Mouse (Mus musculus) liver, embryonic 14.5 days (tissue): ENCODE results near the gene Msi2. TPM values are rescaled to one million over a fixed set of nuclear protein-coding genes. Genes with fewer than 3 reads are reported as not detected.

Experiments
- ATAC-seq: fragments of 200-750 bp; cut with Nextera tagmentation; 2 replicates; pipeline ENCODE4 v1.8.0; 2017; ENCODE audit warnings: moderate number of reproducible peaks, mild to moderate bottlenecking, moderate library complexity; ENCODE audit not compliant: insufficient read depth
- DNase-seq, 3 experiments: peaks; one replicate each; pipeline ENCODE4 v3.0.0-alpha.2; 2012 to 2013; ENCODE audit warnings: low read depth in 3 of 3, low spot score in 3 of 3
- H3K27ac ChIP-seq: fragments of 300-500 bp; sonication (generic); 2 replicates; pipeline ENCODE4 v1.5.1; 2014; ENCODE audit warnings: moderate library complexity, mild to moderate bottlenecking, control low read depth, inconsistent platforms
- H3K27me3 ChIP-seq: fragments of 300-500 bp; sonication (generic); 2 replicates; pipeline ENCODE4 v1.6.1; 2014; ENCODE audit warnings: mild to moderate bottlenecking, low read length, moderate library complexity; ENCODE audit not compliant: control insufficient read depth, insufficient read depth
- H3K36me3 ChIP-seq: fragments of 300-500 bp; sonication (generic); replicated peaks from 2 replicates; pipeline ENCODE4 v1.6.1; 2014; ENCODE audit warnings: low read depth; ENCODE audit not compliant: control insufficient read depth, insufficient read depth
- H3K4me1 ChIP-seq, 2 experiments: fragments of 200-500 bp in 1 of 2; fragments of 300-500 bp in 1 of 2; sonication (generic) in 1 of 2; replicated peaks; 2 replicates each; pipeline ENCODE4 v1.6.1; 2012 to 2014; ENCODE audit warnings: antibody characterized with exemption in 1 of 2, inconsistent platforms in 1 of 2, low read length in 1 of 2; ENCODE audit not compliant: control insufficient read depth in 2 of 2, insufficient read depth in 2 of 2
- H3K4me2 ChIP-seq: fragments of 300-500 bp; sonication (generic); 2 replicates; pipeline ENCODE4 v1.6.1; 2014; ENCODE audit warnings: low read depth, mild to moderate bottlenecking, control low read depth, moderate library complexity
- H3K4me3 ChIP-seq, 2 experiments: fragments of 200-500 bp in 1 of 2; fragments of 300-500 bp in 1 of 2; sonication (generic) in 1 of 2; 2 replicates each; pipeline ENCODE4 v1.5.1; 2012 to 2014; ENCODE audit warnings: low read depth in 2 of 2, low read length in 2 of 2, mild to moderate bottlenecking in 2 of 2, control low read depth in 1 of 2, inconsistent platforms in 1 of 2, moderate library complexity in 1 of 2; ENCODE audit not compliant: insufficient read depth in 1 of 2
- H3K9ac ChIP-seq: fragments of 300-500 bp; sonication (generic); replicated peaks from 2 replicates; pipeline ENCODE4 v1.6.1; 2014; ENCODE audit warnings: mild to moderate bottlenecking, control low read depth, moderate library complexity
- H3K9me3 ChIP-seq: fragments of 300-500 bp; sonication (generic); 2 replicates; pipeline ENCODE4 v1.6.1; 2016; ENCODE audit warnings: low read length, mixed read lengths; ENCODE audit not compliant: control insufficient read depth
- CTCF ChIP-seq: IDR thresholded peaks from 2 replicates; pipeline ENCODE4 v1.5.1; 2016; ENCODE audit warnings: antibody characterized with exemption, low read depth, control low read depth
- EP300 ChIP-seq: IDR thresholded peaks from 2 replicates; pipeline ENCODE4 v1.6.1; 2016; ENCODE audit warnings: antibody characterized with exemption, low read depth
- WGBS: fragments of 180-500 bp; shearing (Covaris S2); extraction: QIAGEN DNeasy Blood & Tissue Kit; methylation state at CpG from one replicate; pipeline ENCODE4 v1.1.7; 2014; ENCODE audit not compliant: insufficient replicate concordance; 5-methylcytosine and 5-hydroxymethylcytosine counted together
- polyA plus RNA-seq, 2 experiments: library from polyadenylated mRNA; depleted of rRNA in 1 of 2; stranded (reverse) in 1 of 2; unstranded in 1 of 2; fragments of >200 nt; fragmentation: Nextera tagmentation in 1 of 2; extraction: Ambion mirVana in 1 of 2; gene quantifications; 2 replicates each; pipeline versions ENCODE4 v1.2.1 to v1.2.3; 2012 to 2014

The Msi2 gene
- polyA plus RNA-seq, 2 experiments, result 2.1 to 6.2 TPM

GRCm38 (mm10) chr11:88717016-88717643, 1.2 kb downstream of the Msi2 start:
- peak overlapping the region; percentile 98 for H3K9ac ChIP-seq

GRCm38 (mm10) chr11:88716061-88716994, 2.0 kb downstream of the Msi2 start:
- no peaks in the 10 kb centered on the region for H3K9me3 ChIP-seq
- DNase-seq (no peak), ATAC-seq (no peak)
- WGBS, result 1% methylated on average over 23 of the region's 23 CpGs
- peaks cover 3% of the 10 kb centered on the region for H3K36me3 ChIP-seq
- H3K4me1 ChIP-seq, result peaks cover 23 to 31% of the 10 kb centered on the region in 2 experiments
- H3K27ac ChIP-seq, result no peak overlapping the region
- no peaks in the 10 kb centered on the region for H3K27me3 ChIP-seq
- peak overlapping the region; percentile 82 for H3K4me2 ChIP-seq
- no peak for TF ChIP-seq EP300
- no peak for TF ChIP-seq CTCF
- peak overlapping the region; percentile 55 to 90 for H3K4me3 ChIP-seq
- peak overlapping the region; percentile 98 for H3K9ac ChIP-seq

More at GRCm38 (mm10) chr11:88717016-88717643, 1.2 kb downstream of the Msi2 start:
- Histone ChIP-seq H3K27ac (peak overlapping the region; percentile 62; the same call in 1 of the 2 replicates), H3K9me3 (no peaks in the 10 kb centered on the region), H3K27me3 (no peaks in the 10 kb centered on the region), H3K4me2 (peak overlapping the region; percentile 82), H3K36me3 (no peaks in the 10 kb centered on the region; the same call in 1 of the 2 replicates), H3K4me3 (peak overlapping the region; percentile 72 to 90), H3K4me1 (peaks cover 23 to 32% of the 10 kb centered on the region in 2 experiments)
- WGBS, result under 1% methylated on average over 19 of the region's 19 CpGs
- ATAC-seq, result no peak
- TF ChIP-seq CTCF (no peak), EP300 (no peak)
- DNase-seq, result no peak

GRCm38 (mm10) chr11:88715299-88715698, 3.0 kb downstream of the Msi2 start:
- no peak overlapping the region for H3K27ac ChIP-seq
- TF ChIP-seq CTCF (no peak), EP300 (no peak)
- DNase-seq (no peak), ATAC-seq (no peak)
- H3K9ac ChIP-seq, result no peak overlapping the region
- peaks cover 5% of the 10 kb centered on the region for H3K36me3 ChIP-seq
- WGBS, result 74% methylated on average over 7 of the region's 7 CpGs
- no peaks in the 10 kb centered on the region for H3K9me3 ChIP-seq
- H3K4me1 ChIP-seq, result peaks cover 19 to 22% of the 10 kb centered on the region in 2 experiments
- H3K4me2 ChIP-seq, result no peak overlapping the region
- H3K27me3 ChIP-seq, result no peaks in the 10 kb centered on the region
- H3K4me3 ChIP-seq, result no peak overlapping the region

- Histone ChIP-seq H3K4me2 (no peak overlapping the region), H3K4me3 (no peak overlapping the region), H3K36me3 (peaks cover 5% of the 10 kb centered on the region), H3K27me3 (no peaks in the 10 kb centered on the region), H3K9ac (no peak overlapping the region), H3K4me1 (peaks cover 10 to 11% of the 10 kb centered on the region in 2 experiments; a peak in 3 of 4 replicates), H3K9me3 (no peaks in the 10 kb centered on the region), H3K27ac (no peak overlapping the region)
- DNase-seq (no peak), ATAC-seq (no peak)
- TF ChIP-seq CTCF, result no peak
- TF ChIP-seq EP300, result no peak
- WGBS, result 79% methylated on average over 7 of the region's 7 CpGs
These were observed 4.2 kb downstream of the Msi2 start for GRCm38 (mm10) chr11:88714127-88714526.

- DNase-seq (no peak), ATAC-seq (no peak)
- no peak for TF ChIP-seq CTCF
- no peak for TF ChIP-seq EP300
- Histone ChIP-seq H3K27me3 (no peaks in the 10 kb centered on the region), H3K4me2 (no peak overlapping the region), H3K4me1 (peaks cover 7 to 9% of the 10 kb centered on the region in 2 experiments; a peak in 3 of 4 replicates), H3K27ac (no peak overlapping the region), H3K9me3 (no peaks in the 10 kb centered on the region), H3K9ac (no peak overlapping the region), H3K4me3 (no peak overlapping the region), H3K36me3 (peaks cover 5% of the 10 kb centered on the region)
- 70% methylated on average over 9 of the region's 9 CpGs for WGBS
These were observed 4.8 kb downstream of the Msi2 start for GRCm38 (mm10) chr11:88713479-88713878.
